Mouse (Mus musculus) kidney, adult 18-20 months (tissue): Measurements from ENCODE around the gene Mroh7.
"Not testable (repeated sequence)": the region's sequence is repeated elsewhere in the genome, so short reads cannot be mapped to it uniquely, and the experiment has no call there.

Source experiments
- DNase-seq: peaks from one replicate; pipeline ENCODE4 v3.0.0; 2021

Gene Mroh7

DNA sequence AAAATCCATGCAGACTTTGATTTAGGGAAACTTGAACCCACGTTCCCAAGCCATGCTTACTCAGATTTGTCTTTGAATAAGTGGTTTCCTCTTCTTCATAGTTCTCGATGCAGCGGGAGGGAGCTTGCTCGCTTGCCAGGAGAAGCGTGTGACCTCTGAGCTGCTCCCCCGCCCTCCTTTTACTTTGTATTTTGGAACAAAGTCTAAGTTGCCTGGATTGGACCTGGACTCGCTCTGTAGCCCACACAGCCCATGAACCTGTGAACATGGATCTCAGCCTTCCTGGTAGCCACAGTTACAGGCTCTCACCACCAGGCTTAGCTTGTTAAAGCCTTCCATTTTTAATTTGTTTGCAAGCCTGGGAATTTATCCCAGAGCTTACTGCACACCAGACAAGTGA is at the start of gene Mroh7:
Gene Mroh7, minus strand, starts transcription at position 112 of the 400 bp plus-strand sequence.
- peak; percentile 72 for DNase-seq

- no peak for DNase-seq
Observed at GRCm38 (mm10) chr4:106780045-106780444, 49.3 kb upstream of the Mroh7 start.

DNA sequence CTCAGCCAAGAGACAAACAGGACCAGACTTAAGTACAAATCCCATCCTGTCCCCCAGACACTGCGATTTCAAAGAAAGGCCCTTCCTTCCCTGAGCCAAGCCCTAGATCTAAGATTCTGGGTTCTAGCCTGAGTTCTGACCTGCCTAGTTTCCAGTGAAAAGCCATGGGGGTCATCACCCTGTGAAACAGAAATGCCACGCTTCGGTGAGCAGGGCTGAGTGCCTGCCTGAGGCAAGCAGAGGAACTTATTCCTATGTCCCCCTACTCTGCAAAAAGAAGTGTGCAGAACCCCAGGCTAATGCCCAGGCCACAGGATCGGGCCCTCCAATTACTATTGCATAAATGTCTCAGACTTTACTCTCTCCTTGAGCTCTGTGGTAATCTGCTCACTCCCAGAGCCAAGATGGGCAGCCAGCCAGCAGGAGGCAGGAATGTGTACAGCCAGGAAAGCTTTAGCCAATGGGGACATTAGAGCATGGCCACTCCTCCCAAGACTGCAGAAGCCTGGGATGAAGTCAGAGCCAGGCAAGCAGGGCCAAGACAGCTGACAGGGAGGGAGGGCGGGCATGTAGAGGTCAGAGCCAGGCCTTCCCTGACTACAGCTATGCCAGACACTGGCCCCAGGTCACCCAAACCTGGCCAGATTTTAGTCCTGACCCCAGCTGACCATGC is 47.5 kb upstream of the Mroh7 start:
- peak; percentile 94 for DNase-seq

DNA sequence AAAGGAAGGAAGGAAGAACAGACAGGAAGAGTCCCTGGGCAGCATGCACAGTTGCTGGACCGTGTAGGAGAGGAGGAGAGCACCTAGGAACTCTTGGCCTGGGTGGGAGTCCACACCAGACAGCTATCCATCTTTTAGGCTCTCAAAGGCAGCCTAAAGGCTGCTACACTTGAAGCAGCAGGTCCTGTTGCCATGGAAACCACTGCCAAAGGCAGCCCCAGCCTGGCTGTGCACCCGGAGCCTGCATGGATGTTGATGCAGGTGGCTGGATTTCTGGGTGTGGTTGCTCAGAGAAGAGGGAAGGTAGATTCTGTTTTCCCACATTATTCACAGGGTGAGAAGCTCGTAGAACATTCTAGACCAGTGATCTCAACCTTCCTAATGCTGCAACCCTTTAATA is 46.3 kb upstream of the Mroh7 start:
- DNase-seq = no peak

- DNase-seq = not testable (repeated sequence)
Observed at GRCm38 (mm10) chr4:106775767-106776166, 45.0 kb upstream of the Mroh7 start.

- DNase-seq = no peak
Observed at GRCm38 (mm10) chr4:106772558-106772957, 41.8 kb upstream of the Mroh7 start.

DNA sequence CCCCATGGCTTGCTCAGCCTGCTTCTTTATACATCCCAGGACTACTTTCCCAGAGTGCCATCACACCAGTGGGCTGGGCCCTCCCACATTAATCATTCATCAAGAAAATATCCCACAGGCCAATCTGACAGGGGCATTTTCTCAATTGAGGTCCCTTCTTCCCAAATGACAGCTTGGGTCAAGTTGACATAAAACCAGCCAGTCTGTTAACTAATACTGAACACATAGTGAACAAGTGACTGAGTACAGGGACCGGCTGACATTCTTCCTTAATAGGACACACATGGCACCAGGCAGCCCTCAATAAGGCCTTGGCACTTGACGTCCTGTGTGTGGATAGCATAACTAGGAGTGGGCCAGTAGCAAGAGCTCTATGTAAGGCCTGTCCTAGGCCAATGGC is 38.6 kb upstream of the Mroh7 start:
- DNase-seq = no peak

- no peak for DNase-seq
Observed at GRCm38 (mm10) chr4:106764166-106764565, 33.4 kb upstream of the Mroh7 start.

DNA sequence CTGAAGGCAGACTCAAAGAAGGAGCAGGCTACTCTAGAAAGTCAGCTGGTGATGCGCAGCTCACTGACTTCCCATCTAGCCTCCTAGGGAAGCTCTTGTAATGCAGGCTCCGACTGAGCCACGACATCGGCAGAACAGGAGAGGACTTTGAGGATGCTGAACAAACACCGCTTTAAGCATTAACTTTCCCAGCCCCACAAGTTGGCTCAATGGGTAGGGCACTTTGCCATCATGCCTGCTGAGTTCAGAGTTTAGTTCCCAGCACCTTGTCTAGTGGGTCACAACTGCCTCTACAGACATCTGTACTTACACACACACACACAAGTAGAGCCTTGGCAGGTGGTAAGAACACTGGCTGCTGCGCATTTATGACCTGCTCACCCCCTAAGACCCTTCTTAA is 21.0 kb upstream of the Mroh7 start:
- no peak for DNase-seq

- peak; percentile 35 for DNase-seq
Observed at GRCm38 (mm10) chr4:106749699-106750098, 19.0 kb upstream of the Mroh7 start.

- no peak for DNase-seq
Observed at GRCm38 (mm10) chr4:106747001-106747580, 16.4 kb upstream of the Mroh7 start.

DNA sequence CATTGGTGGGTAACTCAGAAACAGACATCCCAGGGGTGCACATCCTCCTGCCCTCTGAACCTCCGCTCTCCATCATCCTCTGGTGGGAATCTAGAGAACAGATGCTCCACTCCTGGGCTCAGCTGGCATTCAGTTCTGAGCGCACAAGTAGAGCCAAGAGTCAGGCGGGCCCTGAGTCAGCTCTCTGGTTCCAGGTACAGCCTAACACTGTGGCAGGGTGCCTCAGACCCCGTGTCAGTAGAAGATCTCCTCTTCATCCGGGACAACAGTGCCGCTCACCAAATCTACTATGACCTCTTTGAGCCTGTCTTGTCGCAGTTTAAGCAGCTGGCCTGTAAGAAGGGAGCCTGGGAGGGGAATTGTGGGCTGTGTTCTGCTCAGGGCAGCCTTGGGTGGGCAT is 15.1 kb upstream of the Mroh7 start:
- no peak for DNase-seq

- peak; percentile 42 for DNase-seq
Observed at GRCm38 (mm10) chr4:106737904-106738303, 7.2 kb upstream of the Mroh7 start.

DNA sequence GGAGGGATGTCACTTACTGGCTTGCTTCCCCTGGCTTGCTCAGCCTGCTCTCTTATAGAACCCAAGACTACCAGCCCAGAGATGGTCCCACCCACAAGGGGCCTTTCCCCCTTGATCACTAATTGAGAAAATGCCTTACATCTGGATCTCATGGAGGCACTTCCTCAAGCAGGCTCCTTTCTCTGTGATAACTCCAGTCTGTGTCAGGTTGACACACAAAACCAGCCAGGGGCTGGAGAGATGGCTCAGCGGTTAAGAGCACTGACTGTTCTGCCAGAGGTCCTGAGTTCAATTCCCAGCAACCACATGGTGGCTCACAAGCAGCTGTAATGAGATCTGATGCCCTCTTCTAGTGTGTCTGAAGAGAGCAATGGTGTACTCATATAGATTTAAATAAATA is 6.2 kb upstream of the Mroh7 start:
- DNase-seq = not testable (repeated sequence)

DNA sequence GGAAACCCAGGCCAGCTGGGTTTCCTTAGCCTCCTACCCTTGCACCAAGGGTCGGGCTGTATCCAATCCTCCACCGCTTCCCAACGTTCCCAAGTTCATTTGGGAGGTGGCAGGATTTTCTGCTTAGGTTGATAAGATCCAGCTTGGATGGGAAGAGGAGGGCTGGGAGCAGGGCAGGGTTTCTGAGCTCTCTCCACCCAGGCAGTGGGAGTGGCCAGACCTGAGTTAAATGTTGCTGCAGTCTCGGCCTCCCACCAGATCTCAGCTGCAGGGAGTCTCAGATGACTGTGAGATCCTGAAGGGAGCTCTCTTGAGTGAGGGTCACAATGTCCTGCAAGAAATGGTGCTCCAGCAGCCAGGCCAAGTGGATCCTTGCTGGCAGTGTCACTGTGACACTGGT is 2.9 kb upstream of the Mroh7 start, which contains the start of gene Fam151a:
Gene Fam151a, plus strand, starts transcription at position 254 of the 400 bp plus-strand sequence.
- peak; percentile 71 for DNase-seq

GRCm38 (mm10) chr4:106720631-106721030 is 10.1 kb downstream of the Mroh7 start:
- peak; percentile 59 for DNase-seq

GRCm38 (mm10) chr4:106713622-106714021 is 17.1 kb downstream of the Mroh7 start:
- no peak for DNase-seq

DNA sequence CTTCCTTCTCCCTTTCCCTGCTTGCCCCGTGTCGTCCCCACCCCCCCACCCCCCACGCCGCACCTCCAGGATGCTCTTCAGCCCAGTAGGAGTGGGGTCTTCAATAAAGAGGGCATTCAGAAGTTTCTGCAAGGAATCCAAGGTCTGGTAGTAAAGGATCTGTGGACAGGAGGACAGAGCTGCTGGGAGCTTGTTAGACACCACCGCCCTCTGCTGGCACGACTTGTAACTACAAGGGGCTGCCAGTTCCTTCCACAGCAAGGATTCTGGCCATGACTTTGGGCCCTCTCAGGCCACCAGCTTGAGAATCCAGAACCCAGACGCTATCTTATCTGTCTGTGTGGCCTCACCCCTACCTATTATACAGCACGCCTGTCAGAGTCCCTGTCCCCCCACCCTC is 22.3 kb downstream of the Mroh7 start:
- DNase-seq = peak; percentile 82

- DNase-seq = no peak
Observed at GRCm38 (mm10) chr4:106707957-106708356, 22.8 kb downstream of the Mroh7 start.

DNA sequence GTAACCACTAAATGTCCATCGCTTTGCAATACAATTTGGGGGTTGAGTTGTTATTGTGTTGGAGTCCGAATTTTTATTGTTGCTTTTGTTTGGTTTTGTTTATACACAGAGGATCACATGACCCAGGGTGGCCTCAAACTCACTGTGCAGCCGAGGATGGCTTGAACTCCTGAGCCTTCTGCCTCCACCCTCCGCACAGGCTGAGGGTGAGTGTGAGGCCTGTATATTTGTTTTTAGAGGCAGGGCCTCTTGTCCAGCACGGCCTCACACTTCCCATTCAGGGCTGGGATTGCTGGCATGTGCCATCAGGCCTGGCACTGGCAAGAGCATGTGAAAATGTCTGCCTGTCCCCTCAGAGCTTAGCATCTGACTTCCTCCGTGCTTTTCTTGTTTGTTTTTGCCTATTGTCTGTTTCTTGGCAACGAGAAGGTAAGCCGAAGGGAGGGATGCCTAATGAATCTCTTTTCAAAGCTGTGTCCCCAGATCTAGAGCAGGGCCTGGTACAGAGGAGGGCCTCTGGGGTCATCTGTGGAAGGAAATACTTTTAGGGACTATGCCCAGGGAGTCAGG is 25.5 kb downstream of the Mroh7 start:
- no peak for DNase-seq

- peak; percentile 32 for DNase-seq
Observed at GRCm38 (mm10) chr4:106704416-106704815, 26.3 kb downstream of the Mroh7 start.

DNA sequence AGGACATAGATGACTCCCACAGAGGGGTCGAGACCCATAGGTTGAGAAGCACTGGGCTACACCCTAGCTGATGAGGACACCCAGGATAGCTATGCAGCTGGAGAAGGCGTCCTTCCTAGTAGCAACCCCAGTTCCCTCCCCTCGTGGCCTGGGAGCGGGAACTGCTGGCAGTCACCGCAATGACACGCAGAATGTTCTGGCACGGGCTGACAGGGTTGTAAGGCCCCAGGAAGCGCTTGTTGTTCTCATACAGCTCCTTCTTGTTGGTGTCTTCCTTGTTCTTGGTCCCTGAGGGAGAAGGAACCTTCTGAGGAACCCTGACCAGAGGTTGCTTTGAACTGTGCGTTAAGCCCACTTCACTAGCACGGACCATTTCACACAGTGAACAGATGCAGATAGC is 26.8 kb downstream of the Mroh7 start:
- peak; percentile 7 for DNase-seq

- no peak for DNase-seq
Observed at GRCm38 (mm10) chr4:106700798-106701197, 29.9 kb downstream of the Mroh7 start.

DNA sequence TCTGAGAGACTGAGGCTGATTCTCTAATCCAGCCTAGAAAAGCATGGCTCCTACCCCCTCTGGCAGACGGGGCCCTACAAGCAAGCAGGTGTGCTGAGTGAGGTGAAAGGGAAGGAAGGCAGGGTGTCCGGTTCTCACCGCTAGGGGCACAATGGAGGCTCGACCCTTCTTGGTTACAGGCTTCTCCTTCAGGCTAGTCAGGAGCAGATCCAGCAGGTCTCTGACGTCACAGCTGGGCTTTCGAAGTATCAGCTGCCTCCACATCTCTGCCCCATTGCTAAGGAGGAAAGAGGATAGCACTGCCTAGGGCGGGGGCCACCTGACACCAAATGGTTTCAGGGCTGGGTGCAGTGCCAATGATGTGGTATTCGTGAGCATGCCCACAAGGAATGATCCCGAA is 30.7 kb downstream of the Mroh7 start:
- peak; percentile 40 for DNase-seq
